Mouse (Mus musculus) cortical plate, adult 2 months (tissue): ENCODE results near the gene Abcb8. TPM values are rescaled to one million over a fixed set of nuclear protein-coding genes. Genes with fewer than 3 reads are reported as not detected.

Source experiments
- H3K27ac ChIP-seq: fragments of 200-500 bp; 2 replicates; pipeline ENCODE4 v1.5.1; 2012; ENCODE audit warnings: low read length, control low read depth, inconsistent platforms; ENCODE audit not compliant: insufficient read depth
- H3K4me1 ChIP-seq: fragments of 200-500 bp; 2 replicates; pipeline ENCODE4 v1.6.1; 2011; ENCODE audit warnings: low read length; ENCODE audit not compliant: control insufficient read depth, insufficient read depth
- H3K4me3 ChIP-seq: fragments of 200-500 bp; 2 replicates; pipeline ENCODE4 v1.5.1; 2011; ENCODE audit warnings: mild to moderate bottlenecking, low read length, control low read depth; ENCODE audit not compliant: insufficient read depth
- CTCF ChIP-seq: fragments of 200-500 bp; IDR thresholded peaks from 2 replicates; pipeline ENCODE4 v1.5.1; 2011; ENCODE audit warnings: mild to moderate bottlenecking, control low read depth, low read length; ENCODE audit not compliant: insufficient read depth; ENCODE audit errors: extremely low read depth
- POLR2A ChIP-seq: fragments of 200-500 bp; IDR thresholded peaks from 2 replicates; pipeline ENCODE4 v1.6.1; 2011; ENCODE audit warnings: mild to moderate bottlenecking, low read length, control low read depth; ENCODE audit not compliant: insufficient read depth; ENCODE audit errors: extremely low read depth
- polyA plus RNA-seq: library from polyadenylated mRNA; depleted of rRNA; stranded (reverse); fragments of >200 nt; gene quantifications from 2 replicates; pipeline ENCODE4 v1.2.3, GENCODE M21; 2012

Abcb8 gene
- polyA plus RNA-seq, 1 experiment, result 54.8 TPM

- Histone ChIP-seq H3K4me1 (peaks cover 3% of the 10 kb centered on the region; the same call in 1 of the 2 replicates), H3K27ac (peak within 1 kb of the TSS; percentile 49), H3K4me3 (peak within 1 kb of the TSS; percentile 48)
- no peak for TF ChIP-seq POLR2A
- no peak for TF ChIP-seq CTCF
These were observed 42.2 kb upstream of the Abcb8 start, which contains the start of gene Kcnh2 for GRCm38 (mm10) chr5:24351278-24351677. Gene Kcnh2, minus strand, starts transcription at chr5:24351604.

- TF ChIP-seq CTCF (no peak), POLR2A (peak; percentile 64; the same call in 1 of the 2 replicates)
- Histone ChIP-seq H3K4me3 (peak overlapping the region; percentile 48), H3K27ac (peak overlapping the region; percentile 3; the same call in 1 of the 2 replicates), H3K4me1 (peaks cover 3% of the 10 kb centered on the region; the same call in 1 of the 2 replicates)
These were observed 41.7 kb upstream of the Abcb8 start for GRCm38 (mm10) chr5:24351701-24352171.

- Histone ChIP-seq H3K4me3 (peak overlapping the region; percentile 48), H3K27ac (peak overlapping the region; percentile 49)
These were observed 41.1 kb upstream of the Abcb8 start for GRCm38 (mm10) chr5:24352251-24352859.

GRCm38 (mm10) chr5:24353327-24353726, 40.1 kb upstream of the Abcb8 start:
- Histone ChIP-seq H3K4me1 (peaks cover 3% of the 10 kb centered on the region; the same call in 1 of the 2 replicates), H3K4me3 (no peak overlapping the region), H3K27ac (no peak overlapping the region)
- TF ChIP-seq POLR2A, result no peak
- TF ChIP-seq CTCF, result no peak

More at GRCm38 (mm10) chr5:24352251-24352859, 41.1 kb upstream of the Abcb8 start:
- peaks cover 3% of the 10 kb centered on the region; the same call in 1 of the 2 replicates for H3K4me1 ChIP-seq
- no peak for TF ChIP-seq CTCF
- no peak for TF ChIP-seq POLR2A

GRCm38 (mm10) chr5:24356764-24357163, 36.7 kb upstream of the Abcb8 start:
- Histone ChIP-seq H3K4me1 (no peaks in the 10 kb centered on the region), H3K27ac (no peak overlapping the region), H3K4me3 (no peak overlapping the region)
- no peak for TF ChIP-seq CTCF
- no peak for TF ChIP-seq POLR2A

GRCm38 (mm10) chr5:24357461-24357860, 36.0 kb upstream of the Abcb8 start:
- no peaks in the 10 kb centered on the region for H3K4me1 ChIP-seq
- no peak overlapping the region for H3K27ac ChIP-seq
- TF ChIP-seq CTCF (peak; percentile 38; the same call in 1 of the 2 replicates), POLR2A (no peak)
- H3K4me3 ChIP-seq, result no peak overlapping the region

- H3K27ac ChIP-seq, result no peak overlapping the region
- H3K4me3 ChIP-seq, result no peak overlapping the region
- no peaks in the 10 kb centered on the region for H3K4me1 ChIP-seq
- TF ChIP-seq CTCF (peak; percentile 94), POLR2A (no peak)
These were observed 32.5 kb upstream of the Abcb8 start for GRCm38 (mm10) chr5:24360792-24361454.

GRCm38 (mm10) chr5:24363467-24363866, 30.0 kb upstream of the Abcb8 start:
- Histone ChIP-seq H3K27ac (no peak overlapping the region), H3K4me3 (no peak overlapping the region), H3K4me1 (no peaks in the 10 kb centered on the region)
- TF ChIP-seq POLR2A, result no peak

GRCm38 (mm10) chr5:24364061-24364460, 29.4 kb upstream of the Abcb8 start:
- H3K27ac ChIP-seq, result 0 out of 2 replicates have a peak overlapping the region, but pooled peaks have one; percentile 12
- no peak overlapping the region for H3K4me3 ChIP-seq
- TF ChIP-seq POLR2A (no peak), CTCF (no peak)
- H3K4me1 ChIP-seq, result no peaks in the 10 kb centered on the region

GRCm38 (mm10) chr5:24364508-24364907, 29.0 kb upstream of the Abcb8 start, which contains the start of gene Nos3:
Gene Nos3, plus strand, starts transcription at chr5:24364810.
- Histone ChIP-seq H3K27ac (peak within 1 kb of the TSS; percentile 59; the same call in 1 of the 2 replicates), H3K4me3 (peak within 1 kb of the TSS; percentile 8; the same call in 1 of the 2 replicates), H3K4me1 (no peaks in the 10 kb centered on the region)
- no peak for TF ChIP-seq POLR2A
- no peak for TF ChIP-seq CTCF
